Mouse (Mus musculus): ENCODE results near the gene Plcz1. TPM values are rescaled to one million over a fixed set of nuclear protein-coding genes. Genes with fewer than 3 reads are reported as not detected.

The Plcz1 gene
- polyA plus RNA-seq, 1 experiment from 2014 or later, result not detected

DNA sequence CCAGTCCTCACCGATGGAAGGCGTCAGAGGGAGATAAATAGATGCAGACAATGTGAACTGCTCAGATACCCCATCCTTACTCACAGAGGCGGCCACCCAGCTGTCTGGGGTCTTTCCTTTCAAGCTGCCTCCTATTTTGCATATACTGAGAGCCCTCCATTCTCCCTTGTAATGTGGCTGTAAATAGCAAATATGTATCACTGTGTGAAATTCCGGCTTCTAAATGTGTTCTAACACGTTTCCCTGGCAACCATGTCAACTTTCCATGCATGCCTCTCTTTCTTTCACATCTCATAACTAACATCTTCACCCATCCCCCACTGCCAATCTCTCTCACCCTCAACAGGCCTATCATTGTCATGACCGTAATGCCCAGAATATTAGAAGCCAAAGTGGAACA lies 74.6 kb downstream of the Plcz1 start:
- no peak for ATAC-seq (replicated peaks; ENCODE audit: extremely low read depth, insufficient read depth, low FRiP score)
- 46% methylated on average over 6 of the region's 6 CpGs for WGBS
- no peaks in the 10 kb centered on the region for H3K4me1 ChIP-seq (ENCODE audit: control insufficient read depth, insufficient read depth, low read length)
- no peak overlapping the region for H3K9ac ChIP-seq (ENCODE audit: low read length)
- H3K27ac ChIP-seq (ENCODE audit: low read length), result no peak overlapping the region
- H3K4me3 ChIP-seq (ENCODE audit: low read length), result no peak overlapping the region
- no peak overlapping the region for H3K4me2 ChIP-seq (ENCODE audit: low read depth, low read length)
- H3K27me3 ChIP-seq (ENCODE audit: control insufficient read depth, insufficient read depth, low read length), result no peaks in the 10 kb centered on the region
- H3K9me3 ChIP-seq (replicated peaks; ENCODE audit: control insufficient read depth, low read length), result no peaks in the 10 kb centered on the region
- H3K36me3 ChIP-seq (ENCODE audit: control insufficient read depth, insufficient read depth), result no peaks in the 10 kb centered on the region

GRCm38 (mm10) chr6:139964895-139965294 lies 76.4 kb downstream of the Plcz1 start:
- Histone ChIP-seq H3K27ac (ENCODE audit: low read length) (no peak overlapping the region), H3K4me1 (ENCODE audit: control insufficient read depth, insufficient read depth, low read length) (no peaks in the 10 kb centered on the region), H3K27me3 (ENCODE audit: control insufficient read depth, insufficient read depth, low read length) (no peaks in the 10 kb centered on the region), H3K4me3 (ENCODE audit: low read length) (no peak overlapping the region), H3K4me2 (ENCODE audit: low read depth, low read length) (no peak overlapping the region), H3K9me3 (replicated peaks; ENCODE audit: control insufficient read depth, low read length) (no peaks in the 10 kb centered on the region), H3K36me3 (ENCODE audit: control insufficient read depth, insufficient read depth) (no peaks in the 10 kb centered on the region), H3K9ac (ENCODE audit: low read length) (no peak overlapping the region)
- ATAC-seq (replicated peaks; ENCODE audit: extremely low read depth, insufficient read depth, low FRiP score), result no peak
- 86% methylated on average over 3 of the region's 3 CpGs for WGBS

GRCm38 (mm10) chr6:139963775-139964174 lies 77.5 kb downstream of the Plcz1 start:
- WGBS, result 59% methylated on average over 3 of the region's 3 CpGs
- H3K9ac ChIP-seq (ENCODE audit: low read length), result no peak overlapping the region
- ATAC-seq (replicated peaks; ENCODE audit: extremely low read depth, insufficient read depth, low FRiP score), result no peak
- H3K9me3 ChIP-seq (replicated peaks; ENCODE audit: control insufficient read depth, low read length), result no peaks in the 10 kb centered on the region
- no peak overlapping the region for H3K27ac ChIP-seq (ENCODE audit: low read length)
- H3K4me2 ChIP-seq (ENCODE audit: low read depth, low read length), result no peak overlapping the region
- no peak overlapping the region for H3K4me3 ChIP-seq (ENCODE audit: low read length)
- H3K27me3 ChIP-seq (ENCODE audit: control insufficient read depth, insufficient read depth, low read length), result no peaks in the 10 kb centered on the region
- H3K36me3 ChIP-seq (ENCODE audit: control insufficient read depth, insufficient read depth), result no peaks in the 10 kb centered on the region
- no peaks in the 10 kb centered on the region for H3K4me1 ChIP-seq (ENCODE audit: control insufficient read depth, insufficient read depth, low read length)

DNA sequence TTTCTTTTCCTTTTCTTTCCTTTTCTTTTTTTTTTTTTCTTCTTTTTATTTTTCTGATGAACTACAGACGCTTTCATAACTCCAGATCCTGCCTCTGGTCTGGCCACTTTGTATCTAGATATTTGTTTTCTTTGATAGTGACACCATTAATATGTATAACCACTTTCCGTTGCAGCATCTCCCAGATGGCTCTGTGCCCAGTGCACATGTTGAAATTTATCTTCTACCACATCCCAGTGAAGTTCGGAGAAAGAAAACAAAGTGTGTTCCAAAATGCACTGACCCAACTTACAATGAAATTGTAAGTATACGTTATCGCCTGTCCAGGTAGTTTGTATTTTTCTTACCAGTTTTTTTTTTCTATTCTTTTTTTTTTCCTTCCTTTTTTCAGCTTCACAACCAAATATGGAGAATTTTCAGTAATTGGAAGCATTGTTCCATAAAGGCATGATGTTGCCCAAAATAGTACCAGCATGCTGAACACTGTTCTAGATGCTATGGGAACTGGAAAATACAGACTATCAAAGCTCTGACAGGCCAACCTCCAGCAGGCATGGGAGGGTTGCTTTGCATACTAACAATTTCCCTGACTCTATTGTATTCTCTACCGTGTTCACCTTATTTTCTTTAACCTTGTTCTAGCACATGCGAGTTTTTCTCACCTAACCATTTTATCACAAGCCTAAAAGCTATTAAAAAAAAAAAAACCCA lies 83.6 kb downstream of the Plcz1 start:
- no peak for ATAC-seq (replicated peaks; ENCODE audit: extremely low read depth, insufficient read depth, low FRiP score)
- Histone ChIP-seq H3K27me3 (ENCODE audit: control insufficient read depth, insufficient read depth, low read length) (no peaks in the 10 kb centered on the region), H3K4me1 (ENCODE audit: control insufficient read depth, insufficient read depth, low read length) (peaks cover 9% of the 10 kb centered on the region; the same call in 1 of the 2 replicates), H3K4me2 (ENCODE audit: low read depth, low read length) (no peak overlapping the region), H3K27ac (ENCODE audit: low read length) (no peak overlapping the region), H3K36me3 (ENCODE audit: control insufficient read depth, insufficient read depth) (no peaks in the 10 kb centered on the region), H3K4me3 (ENCODE audit: low read length) (no peak overlapping the region), H3K9me3 (replicated peaks; ENCODE audit: control insufficient read depth, low read length) (no peaks in the 10 kb centered on the region), H3K9ac (ENCODE audit: low read length) (no peak overlapping the region)
- 48% methylated on average over 7 of the region's 7 CpGs for WGBS

GRCm38 (mm10) chr6:139953596-139953995 lies 87.7 kb downstream of the Plcz1 start:
- Histone ChIP-seq H3K9ac (ENCODE audit: low read length) (0 out of 2 replicates have a peak overlapping the region, but pooled peaks have one; percentile 16), H3K36me3 (ENCODE audit: control insufficient read depth, insufficient read depth) (no peaks in the 10 kb centered on the region), H3K4me2 (ENCODE audit: low read depth, low read length) (peak overlapping the region; percentile 51), H3K9me3 (replicated peaks; ENCODE audit: control insufficient read depth, low read length) (no peaks in the 10 kb centered on the region), H3K4me1 (ENCODE audit: control insufficient read depth, insufficient read depth, low read length) (peaks cover 9% of the 10 kb centered on the region; the same call in 1 of the 2 replicates), H3K27me3 (ENCODE audit: control insufficient read depth, insufficient read depth, low read length) (no peaks in the 10 kb centered on the region), H3K27ac (ENCODE audit: low read length) (peak overlapping the region; percentile 71), H3K4me3 (ENCODE audit: low read length) (no peak overlapping the region)
- WGBS, result 36% methylated on average over 12 of the region's 12 CpGs
- peak; percentile 70; the same call in 1 of the 2 replicates for ATAC-seq (replicated peaks; ENCODE audit: extremely low read depth, insufficient read depth, low FRiP score)

DNA sequence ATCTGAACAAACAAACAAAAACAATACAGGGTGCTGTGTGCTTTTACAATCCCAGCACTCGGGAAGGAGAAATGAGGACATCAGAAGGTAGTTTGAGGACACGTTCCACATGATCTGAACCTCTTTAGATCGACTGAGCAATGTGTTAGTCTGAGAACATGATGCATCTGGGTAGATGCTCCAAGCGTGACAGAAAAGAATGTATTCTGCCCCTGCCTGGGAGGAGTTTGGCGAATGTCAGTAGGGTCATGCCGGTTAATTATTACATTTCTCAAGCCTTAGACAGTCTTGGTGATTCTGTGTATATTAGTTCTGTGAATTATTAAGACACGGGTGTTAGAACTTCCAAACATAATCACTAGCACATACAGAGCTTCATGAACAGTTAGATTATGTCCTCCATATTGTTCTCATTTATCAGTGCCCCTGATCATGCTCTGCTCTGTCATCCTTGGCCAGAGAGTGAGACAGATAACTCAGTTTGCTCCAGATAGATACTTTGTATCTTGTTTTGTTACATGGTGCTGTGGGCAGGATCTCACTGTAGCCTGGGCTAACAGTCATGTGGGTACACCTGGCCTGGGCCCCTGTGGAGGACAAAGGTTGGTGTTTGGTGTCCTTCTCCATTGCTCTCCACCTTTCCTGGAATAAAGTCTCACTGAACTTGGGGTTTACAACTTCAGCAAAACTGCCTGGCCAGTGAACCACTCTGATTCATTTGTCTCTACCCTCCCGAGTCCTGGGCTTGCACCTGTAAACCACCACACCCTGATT lies 94.0 kb downstream of the Plcz1 start:
- no peaks in the 10 kb centered on the region for H3K27me3 ChIP-seq (ENCODE audit: control insufficient read depth, insufficient read depth, low read length)
- H3K36me3 ChIP-seq (ENCODE audit: control insufficient read depth, insufficient read depth), result no peaks in the 10 kb centered on the region
- WGBS, result 75% methylated on average over 8 of the region's 8 CpGs
- no peak overlapping the region for H3K27ac ChIP-seq (ENCODE audit: low read length)
- H3K9me3 ChIP-seq (replicated peaks; ENCODE audit: control insufficient read depth, low read length), result no peaks in the 10 kb centered on the region
- H3K4me1 ChIP-seq (ENCODE audit: control insufficient read depth, insufficient read depth, low read length), result no peaks in the 10 kb centered on the region
- H3K9ac ChIP-seq (ENCODE audit: low read length), result no peak overlapping the region
- no peak overlapping the region for H3K4me3 ChIP-seq (ENCODE audit: low read length)
- no peak overlapping the region for H3K4me2 ChIP-seq (ENCODE audit: low read depth, low read length)
- no peak for ATAC-seq (replicated peaks; ENCODE audit: extremely low read depth, insufficient read depth, low FRiP score)

Other genes starting within 250 kb of the Plcz1 start
- gene Capza3, start 205 bp downstream of the Plcz1 start, polyA plus RNA-seq (2015; fragmentation: Nextera tagmentation; extraction: Ambion mirVana), result not detected in 2 replicates

Data from heart, embryonic 16.5 days (tissue).